Mouse (Mus musculus) E14TG2a.4 (cell line): ENCODE measurements around the gene Eno1.

ENCODE experiments used
- CTCF ChIP-seq: conservative IDR thresholded peaks from 2 replicates; pipeline ENCODE4 v1.5.1; 2014; ENCODE audit warnings: low read length
- NANOG ChIP-seq: IDR thresholded peaks from 2 replicates; pipeline ENCODE4 v1.6.1; 2014; ENCODE audit warnings: borderline replicate concordance, low read length, mixed read lengths

GRCm38 (mm10) chr4:150258388-150258787 is 21.9 kb downstream of the Eno1 start:
- TF ChIP-seq CTCF = no peak
- TF ChIP-seq NANOG = no peak
